Mouse (Mus musculus) ES-Bruce4 (cell line): ENCODE results near the gene Gm10718. TPM values are rescaled to one million over a fixed set of nuclear protein-coding genes. Genes with fewer than 3 reads are reported as not detected.
"Not testable (repeated sequence)": the region's sequence is repeated elsewhere in the genome, so short reads cannot be mapped to it uniquely, and the experiment has no call there.

Experiments
- H3K27ac ChIP-seq: 2 replicates; pipeline ENCODE4 v1.5.1; 2012; ENCODE audit warnings: low read length, inconsistent platforms; ENCODE audit not compliant: insufficient read depth
- H3K27me3 ChIP-seq: 2 replicates; pipeline ENCODE4 v1.6.1; 2012; ENCODE audit warnings: mild to moderate bottlenecking, low read length, inconsistent platforms; ENCODE audit not compliant: control insufficient read depth, poor library complexity, insufficient read depth, severe bottlenecking
- H3K36me3 ChIP-seq: 2 replicates; pipeline ENCODE4 v1.6.1; 2012; ENCODE audit warnings: inconsistent platforms, mild to moderate bottlenecking, low read length, moderate library complexity; ENCODE audit not compliant: control insufficient read depth, poor library complexity, insufficient read depth, severe bottlenecking
- H3K4me1 ChIP-seq: one replicate; pipeline ENCODE4 v1.8.1; 2011; ENCODE audit warnings: low read length; ENCODE audit not compliant: control insufficient read depth, insufficient read depth
- H3K4me3 ChIP-seq: 2 replicates; pipeline ENCODE4 v1.5.1; 2011; ENCODE audit warnings: low read depth, mild to moderate bottlenecking, low read length
- H3K9ac ChIP-seq: 2 replicates; pipeline ENCODE4 v1.6.1; 2012; ENCODE audit warnings: low read depth, mild to moderate bottlenecking, inconsistent platforms; ENCODE audit not compliant: poor library complexity, severe bottlenecking
- H3K9me3 ChIP-seq: replicated peaks from 2 replicates; pipeline ENCODE4 v1.6.1; 2012; ENCODE audit warnings: mild to moderate bottlenecking, low read length, inconsistent platforms; ENCODE audit not compliant: control insufficient read depth, poor library complexity, insufficient read depth, severe bottlenecking
- polyA plus RNA-seq: library from polyadenylated mRNA; stranded (reverse); fragments of >200 nt; gene quantifications from 2 replicates; pipeline ENCODE4 v1.2.4, GENCODE M21; 2011; ENCODE audit warnings: low read depth; ENCODE audit not compliant: missing spikeins, insufficient read depth, insufficient read length

Gm10718 gene
- polyA plus RNA-seq, 1 experiment, result not detected

GRCm38 (mm10) chr9:3024912-3025467 lies 1.6 kb downstream of the Gm10718 start, which contains the start of gene Gm10717:
Gm10717 (plus strand) TSS chr9:3025417.
- H3K27me3 ChIP-seq, H3K27ac ChIP-seq, H3K4me1 ChIP-seq, H3K36me3 ChIP-seq, H3K9ac ChIP-seq, H3K4me3 ChIP-seq, H3K9me3 ChIP-seq: not testable (repeated sequence)

- not testable (repeated sequence) for H3K4me1 ChIP-seq, H3K4me3 ChIP-seq, H3K9ac ChIP-seq
These were observed 2.3 kb downstream of the Gm10718 start for GRCm38 (mm10) chr9:3025653-3026052.

GRCm38 (mm10) chr9:3026136-3026535 lies 2.8 kb downstream of the Gm10718 start:
- not testable (repeated sequence) for H3K27me3 ChIP-seq, H3K9ac ChIP-seq, H3K27ac ChIP-seq, H3K4me1 ChIP-seq, H3K36me3 ChIP-seq, H3K4me3 ChIP-seq, H3K9me3 ChIP-seq

More at GRCm38 (mm10) chr9:3025653-3026052, 2.3 kb downstream of the Gm10718 start:
- not testable (repeated sequence) for H3K36me3 ChIP-seq, H3K9me3 ChIP-seq, H3K27ac ChIP-seq, H3K27me3 ChIP-seq

GRCm38 (mm10) chr9:3026741-3027140 lies 3.4 kb downstream of the Gm10718 start:
- not testable (repeated sequence) for H3K4me1 ChIP-seq, H3K36me3 ChIP-seq, H3K27me3 ChIP-seq, H3K27ac ChIP-seq, H3K9ac ChIP-seq, H3K9me3 ChIP-seq, H3K4me3 ChIP-seq

GRCm38 (mm10) chr9:3027200-3027599 lies 3.9 kb downstream of the Gm10718 start:
- not testable (repeated sequence) for H3K4me3 ChIP-seq, H3K27me3 ChIP-seq, H3K4me1 ChIP-seq, H3K27ac ChIP-seq, H3K9ac ChIP-seq, H3K36me3 ChIP-seq, H3K9me3 ChIP-seq

GRCm38 (mm10) chr9:3029276-3030000 lies 6.1 kb downstream of the Gm10718 start:
- H3K27me3 ChIP-seq, H3K4me3 ChIP-seq, H3K9ac ChIP-seq, H3K9me3 ChIP-seq, H3K36me3 ChIP-seq, H3K27ac ChIP-seq, H3K4me1 ChIP-seq: not testable (repeated sequence)

GRCm38 (mm10) chr9:3030677-3031318 lies 7.5 kb downstream of the Gm10718 start:
- not testable (repeated sequence) for H3K27ac ChIP-seq, H3K9ac ChIP-seq, H3K27me3 ChIP-seq, H3K36me3 ChIP-seq, H3K9me3 ChIP-seq, H3K4me3 ChIP-seq, H3K4me1 ChIP-seq

- H3K4me1 ChIP-seq, H3K27ac ChIP-seq, H3K36me3 ChIP-seq, H3K27me3 ChIP-seq, H3K4me3 ChIP-seq, H3K9me3 ChIP-seq, H3K9ac ChIP-seq: not testable (repeated sequence)
These were observed 11.0 kb downstream of the Gm10718 start, which contains the start of gene Gm17535 for GRCm38 (mm10) chr9:3034299-3034698. Gm17535 (plus strand) TSS chr9:3034599.

GRCm38 (mm10) chr9:3036577-3036976 lies 13.2 kb downstream of the Gm10718 start, which contains the start of gene Gm10715:
Gm10715 (plus strand) TSS chr9:3036877.
- H3K9ac ChIP-seq, H3K36me3 ChIP-seq, H3K9me3 ChIP-seq, H3K27ac ChIP-seq, H3K4me1 ChIP-seq, H3K4me3 ChIP-seq, H3K27me3 ChIP-seq: not testable (repeated sequence)
